Mouse (Mus musculus): Measurements from ENCODE around the gene Rps6ka3.

DNA sequence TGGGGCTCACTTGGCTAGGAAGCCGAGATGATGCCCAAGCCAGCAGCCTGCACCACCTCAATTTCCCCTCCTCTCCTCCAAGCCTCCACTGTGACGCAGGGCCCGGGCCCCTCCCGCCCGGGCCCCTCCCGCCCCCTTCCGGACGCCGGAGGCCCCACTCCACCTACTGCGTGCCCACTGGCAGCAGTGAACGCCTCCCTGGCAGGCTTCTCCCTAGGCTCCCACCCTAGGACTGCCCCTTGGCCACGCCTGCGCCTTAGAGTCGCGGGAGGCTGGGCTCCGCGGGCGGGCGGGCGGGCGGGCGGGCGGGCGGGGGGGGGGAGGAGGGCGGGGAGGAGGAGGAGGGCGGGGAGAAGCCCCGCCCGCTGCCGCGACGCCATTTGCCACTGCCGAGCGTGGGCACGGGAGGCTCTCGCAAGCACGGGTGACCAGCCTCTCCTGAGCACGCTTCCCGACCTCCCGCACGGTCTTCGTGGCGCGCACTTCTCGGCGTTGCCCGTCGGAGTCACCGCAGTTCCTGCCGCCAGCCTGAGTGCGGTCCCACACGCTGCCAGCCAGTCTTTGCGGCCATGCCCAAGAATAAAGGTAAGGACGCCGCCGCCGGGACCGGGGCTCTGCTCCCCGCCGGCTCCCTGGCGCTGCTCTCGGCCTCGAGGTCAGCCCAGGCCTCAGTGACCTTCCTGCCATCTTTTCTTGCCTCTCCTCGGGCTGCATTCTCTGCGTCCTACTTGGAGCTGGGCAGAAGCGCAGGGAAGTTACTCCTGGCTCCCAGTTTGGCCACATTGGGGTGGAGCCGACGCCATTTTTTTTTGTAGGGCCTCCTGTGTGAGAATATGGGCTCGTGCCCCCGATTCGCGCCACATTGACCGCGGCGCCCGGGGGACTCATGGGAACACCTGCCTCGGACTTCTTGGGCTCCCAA lies 162.0 kb downstream of the Rps6ka3 start, which contains the start of gene Eif1ax:
- TF ChIP-seq POLR2A (IDR thresholded peaks at IDR 0.05; ENCODE audit: control insufficient read depth, extremely low read depth, insufficient read depth, low read length, poor library complexity) (peak; percentile 48), CTCF (IDR thresholded peaks at IDR 0.05; ENCODE audit: borderline replicate concordance, control insufficient read depth, extremely low read depth, insufficient read depth, low read length, poor library complexity) (no peak)
